Mouse (Mus musculus): ENCODE measurements around the gene Helq. TPM values are rescaled to one million over a fixed set of nuclear protein-coding genes. Genes with fewer than 3 reads are reported as not detected.

Gene Helq
- polyA plus RNA-seq (2015; fragmentation: Nextera tagmentation; extraction: Ambion mirVana) = 20.3 and 22.0 TPM in 2 replicates

- no peaks in the 10 kb centered on the region for H3K27me3 ChIP-seq
- WGBS = under 1% methylated on average over 67 of the region's 67 CpGs
- H3K9ac ChIP-seq = peak within 1 kb of the TSS; percentile 85
- no peaks in the 10 kb centered on the region for H3K9me3 ChIP-seq
- H3K4me3 ChIP-seq = peak within 1 kb of the TSS; percentile 71
- ATAC-seq (ENCODE audit: insufficient number of reproducible peaks, insufficient read depth, low FRiP score, low TSS enrichment, low read depth) = peak; percentile 95
- no peak within 1 kb of the TSS for H3K27ac ChIP-seq
- peak within 1 kb of the TSS; percentile 90 for H3K4me2 ChIP-seq
- peaks cover 14% of the 10 kb centered on the region for H3K4me1 ChIP-seq
- peaks cover 29% of the 10 kb centered on the region for H3K36me3 ChIP-seq
These were observed at the start of gene Helq, which contains the start of gene Mrps18c for GRCm38 (mm10) chr5:100798165-100798860. TSS of gene Helq (minus strand) at chr5:100798598. TSS of gene Mrps18c (plus strand) at chr5:100798627.

DNA sequence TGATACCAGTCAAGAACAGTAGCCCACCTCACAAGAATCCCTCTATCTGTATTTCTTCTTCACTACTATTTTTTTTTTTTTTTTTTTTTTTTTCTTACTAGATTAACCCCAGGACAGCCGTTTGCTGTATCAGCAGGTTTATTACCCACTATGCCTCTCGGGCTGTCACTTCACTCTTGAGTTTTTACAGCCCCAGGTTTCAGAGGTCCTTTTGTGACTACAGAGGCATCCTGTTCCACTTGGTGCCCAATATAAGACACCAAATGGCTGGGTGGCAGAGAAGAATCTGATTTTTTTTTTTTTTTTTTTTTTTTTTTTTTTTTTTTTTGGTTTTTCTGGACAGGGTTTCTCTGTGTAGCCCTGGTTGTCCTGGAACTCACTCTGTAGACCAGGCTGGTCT is 48.7 kb upstream of the Helq start:
- H3K36me3 ChIP-seq = no peaks in the 10 kb centered on the region
- peaks cover 5% of the 10 kb centered on the region; the same call in 1 of the 2 replicates for H3K9me3 ChIP-seq
- H3K4me2 ChIP-seq = peak overlapping the region; percentile 99
- no peak overlapping the region for H3K9ac ChIP-seq
- H3K27ac ChIP-seq = no peak overlapping the region
- peak overlapping the region; percentile 64 for H3K4me3 ChIP-seq
- 17% methylated on average over 2 of the region's 2 CpGs for WGBS
- peaks cover 57% of the 10 kb centered on the region for H3K27me3 ChIP-seq
- no peak for ATAC-seq (ENCODE audit: insufficient number of reproducible peaks, insufficient read depth, low FRiP score, low TSS enrichment, low read depth)
- H3K4me1 ChIP-seq = peaks cover 12% of the 10 kb centered on the region

- H3K4me1 ChIP-seq = peaks cover 12% of the 10 kb centered on the region
- peaks cover 57% of the 10 kb centered on the region for H3K27me3 ChIP-seq
- no peak overlapping the region for H3K27ac ChIP-seq
- peak overlapping the region; percentile 99 for H3K4me2 ChIP-seq
- no peak for ATAC-seq (ENCODE audit: insufficient number of reproducible peaks, insufficient read depth, low FRiP score, low TSS enrichment, low read depth)
- no peaks in the 10 kb centered on the region for H3K36me3 ChIP-seq
- H3K9me3 ChIP-seq = peaks cover 6% of the 10 kb centered on the region; the same call in 1 of the 2 replicates
- H3K4me3 ChIP-seq = peak overlapping the region; percentile 64
- WGBS = under 1% methylated on average over 22 of the region's 22 CpGs
- peak overlapping the region; percentile 69 for H3K9ac ChIP-seq
These were observed 48.2 kb upstream of the Helq start for GRCm38 (mm10) chr5:100846599-100846920.

DNA sequence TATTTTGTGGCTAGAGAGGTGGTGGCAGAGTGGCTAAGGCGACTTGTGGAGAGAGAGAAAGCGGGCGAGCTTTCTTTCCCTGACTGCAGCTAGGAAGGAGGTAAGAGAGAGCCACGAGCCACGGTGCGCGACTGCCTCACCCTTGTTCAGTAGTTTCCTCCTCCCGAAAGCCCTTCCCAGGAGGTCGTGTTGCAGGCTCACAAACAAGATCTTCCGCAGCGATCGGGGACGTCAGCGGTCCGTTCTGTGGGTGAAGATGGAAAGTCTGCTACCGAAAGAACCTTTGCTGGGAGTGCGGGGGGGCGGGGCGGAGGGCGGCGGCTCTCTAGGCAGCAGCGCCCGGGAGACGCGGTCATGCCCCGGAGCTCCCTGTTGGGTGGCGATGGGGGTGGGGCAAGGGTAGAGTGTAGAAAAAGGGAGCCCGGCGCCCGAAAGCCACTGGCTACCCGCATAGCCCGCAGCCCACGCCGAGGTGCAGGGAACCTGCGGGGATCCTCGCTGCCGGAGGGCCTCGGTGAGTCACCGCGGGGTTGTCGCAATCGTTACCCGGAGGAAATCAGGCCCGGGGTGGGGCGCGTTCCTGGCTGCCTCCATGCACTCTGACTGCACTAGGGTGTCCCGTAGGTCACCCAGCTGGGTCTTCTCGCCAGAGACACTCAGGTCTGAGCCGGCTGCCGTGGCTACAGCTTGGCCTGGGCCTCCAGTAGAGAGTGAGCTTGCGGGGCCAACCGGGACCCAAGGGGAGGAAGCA is 47.6 kb upstream of the Helq start:
- peaks cover 57% of the 10 kb centered on the region for H3K27me3 ChIP-seq
- H3K36me3 ChIP-seq = no peaks in the 10 kb centered on the region
- peak overlapping the region; percentile 64 for H3K4me3 ChIP-seq
- H3K9ac ChIP-seq = peak overlapping the region; percentile 69
- H3K9me3 ChIP-seq = peaks cover 6% of the 10 kb centered on the region; the same call in 1 of the 2 replicates
- no peak; the same call in 1 of the 2 replicates for ATAC-seq (ENCODE audit: insufficient number of reproducible peaks, insufficient read depth, low FRiP score, low TSS enrichment, low read depth)
- H3K4me2 ChIP-seq = peak overlapping the region; percentile 99
- H3K27ac ChIP-seq = no peak overlapping the region
- under 1% methylated on average over 52 of the region's 52 CpGs for WGBS
- peaks cover 12% of the 10 kb centered on the region for H3K4me1 ChIP-seq

DNA sequence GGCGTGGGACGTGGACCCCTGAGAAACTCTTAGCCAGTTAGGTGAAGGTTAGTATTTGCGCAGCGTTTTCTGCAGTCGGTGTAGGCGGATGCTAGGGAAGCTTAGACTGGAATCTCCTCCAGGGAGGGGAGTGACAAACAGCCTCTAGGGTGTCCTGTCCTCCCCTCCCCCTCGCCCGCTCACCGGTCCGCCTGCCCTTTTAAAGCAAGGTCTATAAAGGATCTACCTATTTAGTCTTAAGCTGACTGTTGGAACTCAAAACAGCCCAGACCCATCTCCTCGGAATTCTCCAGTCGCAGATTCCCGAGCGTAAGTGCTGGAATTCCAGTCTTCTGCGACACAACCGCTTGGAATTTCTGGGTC is 47.1 kb upstream of the Helq start, which contains the start of gene Gpat3:
TSS of gene Gpat3 (plus strand) at position 229 of the 363 bp plus-strand sequence.
- ATAC-seq (ENCODE audit: insufficient number of reproducible peaks, insufficient read depth, low FRiP score, low TSS enrichment, low read depth) = no peak
- Histone ChIP-seq H3K4me2 (peak within 1 kb of the TSS; percentile 99), H3K27me3 (peaks cover 57% of the 10 kb centered on the region), H3K4me1 (peaks cover 12% of the 10 kb centered on the region), H3K36me3 (no peaks in the 10 kb centered on the region), H3K9ac (peak within 1 kb of the TSS; percentile 69), H3K4me3 (peak within 1 kb of the TSS; percentile 64), H3K9me3 (peaks cover 6% of the 10 kb centered on the region; the same call in 1 of the 2 replicates), H3K27ac (no peak within 1 kb of the TSS)
- WGBS = under 1% methylated on average over 16 of the region's 16 CpGs

DNA sequence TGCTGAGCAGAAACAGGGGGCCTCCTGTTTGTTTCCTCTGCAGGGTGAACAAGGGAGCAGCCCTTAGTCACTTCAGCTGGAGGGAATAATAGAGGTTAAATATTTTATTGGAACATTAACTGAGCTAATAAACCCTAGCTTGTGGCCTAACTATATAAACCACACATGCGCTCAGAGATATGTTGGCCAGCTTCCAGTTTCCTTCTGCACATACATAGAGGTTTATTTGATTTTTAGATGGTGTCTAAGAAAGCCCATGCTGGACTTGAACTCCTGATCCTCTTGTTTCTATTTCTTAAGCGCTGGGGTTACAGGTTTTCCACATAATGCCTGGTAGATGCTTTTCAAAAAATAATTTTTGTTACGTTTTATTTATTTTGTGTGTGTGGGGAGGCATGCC is 46.1 kb upstream of the Helq start:
- Histone ChIP-seq H3K4me1 (peaks cover 12% of the 10 kb centered on the region), H3K27ac (no peak overlapping the region), H3K9ac (no peak overlapping the region), H3K36me3 (no peaks in the 10 kb centered on the region), H3K4me2 (no peak overlapping the region), H3K4me3 (no peak overlapping the region), H3K27me3 (peaks cover 57% of the 10 kb centered on the region), H3K9me3 (peaks cover 6% of the 10 kb centered on the region; the same call in 1 of the 2 replicates)
- WGBS = 55% methylated on average over 3 of the region's 3 CpGs
- ATAC-seq (ENCODE audit: insufficient number of reproducible peaks, insufficient read depth, low FRiP score, low TSS enrichment, low read depth) = no peak

- no peak overlapping the region for H3K27ac ChIP-seq
- ATAC-seq (ENCODE audit: insufficient number of reproducible peaks, insufficient read depth, low FRiP score, low TSS enrichment, low read depth) = no peak
- H3K9me3 ChIP-seq = peaks cover 6% of the 10 kb centered on the region; the same call in 1 of the 2 replicates
- 82% methylated on average over 7 of the region's 7 CpGs for WGBS
- no peaks in the 10 kb centered on the region for H3K4me1 ChIP-seq
- H3K9ac ChIP-seq = no peak overlapping the region
- H3K4me2 ChIP-seq = no peak overlapping the region
- H3K4me3 ChIP-seq = no peak overlapping the region
- no peaks in the 10 kb centered on the region for H3K27me3 ChIP-seq
- H3K36me3 ChIP-seq = no peaks in the 10 kb centered on the region
These were observed 39.5 kb upstream of the Helq start for GRCm38 (mm10) chr5:100837907-100838306.

GRCm38 (mm10) chr5:100835862-100836538 is 37.6 kb upstream of the Helq start:
- no peak for ATAC-seq (ENCODE audit: insufficient number of reproducible peaks, insufficient read depth, low FRiP score, low TSS enrichment, low read depth)
- WGBS = 66% methylated on average over 9 of the region's 9 CpGs
- H3K9me3 ChIP-seq = no peaks in the 10 kb centered on the region
- H3K9ac ChIP-seq = no peak overlapping the region
- H3K4me3 ChIP-seq = no peak overlapping the region
- H3K27ac ChIP-seq = no peak overlapping the region
- no peaks in the 10 kb centered on the region for H3K36me3 ChIP-seq
- no peaks in the 10 kb centered on the region for H3K4me1 ChIP-seq
- no peaks in the 10 kb centered on the region for H3K27me3 ChIP-seq
- no peak overlapping the region for H3K4me2 ChIP-seq

DNA sequence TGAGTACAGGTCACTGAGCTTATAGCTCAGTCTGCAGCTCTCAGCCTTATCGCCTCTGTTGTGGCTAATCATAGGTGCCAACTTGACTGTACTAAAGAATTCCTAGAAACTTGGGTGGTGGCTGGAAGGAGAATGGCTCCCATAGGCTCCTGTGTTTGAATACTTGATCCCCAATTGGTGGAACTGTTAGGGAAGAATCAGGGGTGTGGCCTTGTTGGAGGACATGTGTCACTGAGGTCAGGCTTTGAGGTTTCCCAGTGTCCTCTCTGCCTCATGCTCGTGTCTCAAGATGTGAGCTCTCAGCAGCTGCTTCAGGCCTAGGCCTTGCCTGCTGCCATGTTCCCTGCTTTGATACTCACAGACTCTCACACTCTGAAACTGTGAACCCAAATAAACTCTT is 35.4 kb upstream of the Helq start:
- no peak overlapping the region for H3K4me2 ChIP-seq
- H3K9ac ChIP-seq = no peak overlapping the region
- H3K27ac ChIP-seq = no peak overlapping the region
- 85% methylated on average over 2 of the region's 2 CpGs for WGBS
- no peaks in the 10 kb centered on the region for H3K4me1 ChIP-seq
- H3K4me3 ChIP-seq = no peak overlapping the region
- no peak for ATAC-seq (ENCODE audit: insufficient number of reproducible peaks, insufficient read depth, low FRiP score, low TSS enrichment, low read depth)
- H3K27me3 ChIP-seq = no peaks in the 10 kb centered on the region
- H3K9me3 ChIP-seq = no peaks in the 10 kb centered on the region
- no peaks in the 10 kb centered on the region for H3K36me3 ChIP-seq

- H3K27ac ChIP-seq = no peak overlapping the region
- no peaks in the 10 kb centered on the region for H3K4me1 ChIP-seq
- H3K9ac ChIP-seq = no peak overlapping the region
- no peak for ATAC-seq (ENCODE audit: insufficient number of reproducible peaks, insufficient read depth, low FRiP score, low TSS enrichment, low read depth)
- WGBS = 88% methylated on average over 3 of the region's 3 CpGs
- no peaks in the 10 kb centered on the region for H3K36me3 ChIP-seq
- no peak overlapping the region for H3K4me3 ChIP-seq
- no peaks in the 10 kb centered on the region for H3K27me3 ChIP-seq
- no peaks in the 10 kb centered on the region for H3K9me3 ChIP-seq
- no peak overlapping the region for H3K4me2 ChIP-seq
These were observed 34.3 kb upstream of the Helq start for GRCm38 (mm10) chr5:100832680-100833079.

GRCm38 (mm10) chr5:100828701-100829100 is 30.3 kb upstream of the Helq start:
- no peak for ATAC-seq (ENCODE audit: insufficient number of reproducible peaks, insufficient read depth, low FRiP score, low TSS enrichment, low read depth)
- no peaks in the 10 kb centered on the region for H3K27me3 ChIP-seq
- no peak overlapping the region for H3K4me3 ChIP-seq
- no peak overlapping the region for H3K4me2 ChIP-seq
- H3K27ac ChIP-seq = no peak overlapping the region
- H3K4me1 ChIP-seq = no peaks in the 10 kb centered on the region
- H3K36me3 ChIP-seq = no peaks in the 10 kb centered on the region
- 72% methylated on average over 3 of the region's 3 CpGs for WGBS
- no peaks in the 10 kb centered on the region for H3K9me3 ChIP-seq
- no peak overlapping the region for H3K9ac ChIP-seq

Measured in embryonic facial prominence, embryonic 13.5 days (tissue).